Mouse (Mus musculus) MEL (cell line): ENCODE data around the gene Zfp507. TPM values are rescaled to one million over a fixed set of nuclear protein-coding genes. Genes with fewer than 3 reads are reported as not detected.

ENCODE experiments used
- DNase-seq: peaks from one replicate; pipeline ENCODE4 v3.0.0; 2011; ENCODE audit warnings: low read depth, low spot score
- H3K27ac ChIP-seq: 2 replicates; pipeline ENCODE4 v1.5.1; 2012; ENCODE audit warnings: low read depth, mild to moderate bottlenecking, control low read depth, low read length, moderate library complexity; ENCODE audit not compliant: control insufficient read depth
- H3K27me3 ChIP-seq, 2 experiments: fragments of 150-350 bp in 1 of 2; sonication (generic) in 1 of 2; 2 replicates each; pipeline ENCODE4 v1.6.1; 2012; ENCODE audit warnings: low read length in 2 of 2, mild to moderate bottlenecking in 2 of 2, improper control_type of control experiment in 1 of 2, moderate library complexity in 1 of 2; ENCODE audit not compliant: insufficient read depth in 2 of 2, control insufficient read depth in 1 of 2
- H3K36me3 ChIP-seq, 2 experiments: 2 replicates each; pipeline ENCODE4 v1.6.1; 2012 to 2014; ENCODE audit warnings: low read length in 2 of 2, improper control_type of control experiment in 1 of 2, inconsistent platforms in 1 of 2, mild to moderate bottlenecking in 1 of 2; ENCODE audit not compliant: insufficient read depth in 2 of 2, control insufficient read depth in 1 of 2
- H3K4me1 ChIP-seq, 2 experiments: fragments of 150-350 bp in 1 of 2; sonication (generic) in 1 of 2; 2 replicates each; pipeline ENCODE4 v1.6.1; 2012; ENCODE audit warnings: low read length in 2 of 2, improper control_type of control experiment in 1 of 2, mild to moderate bottlenecking in 1 of 2; ENCODE audit not compliant: insufficient read depth in 2 of 2, control insufficient read depth in 1 of 2
- H3K4me3 ChIP-seq, 2 experiments: fragments of 150-350 bp in 1 of 2; sonication (generic) in 1 of 2; 2 replicates each; pipeline ENCODE4 v1.5.1; 2012; ENCODE audit warnings: low read depth in 2 of 2, low read length in 2 of 2, mild to moderate bottlenecking in 2 of 2, moderate library complexity in 2 of 2, control low read depth in 1 of 2, improper control_type of control experiment in 1 of 2; ENCODE audit not compliant: control insufficient read depth in 1 of 2, insufficient read depth in 1 of 2
- H3K79me2 ChIP-seq: 2 replicates; pipeline ENCODE4 v1.6.1; 2012; ENCODE audit warnings: mild to moderate bottlenecking, low read length, moderate library complexity; ENCODE audit not compliant: control insufficient read depth, poor library complexity, insufficient read depth
- H3K9ac ChIP-seq: 2 replicates; pipeline ENCODE4 v1.6.1; 2012; ENCODE audit warnings: low read depth, mild to moderate bottlenecking, control low read depth, low read length, moderate library complexity; ENCODE audit not compliant: control insufficient read depth, poor library complexity, severe bottlenecking
- H3K9me3 ChIP-seq: fragments of 150-350 bp; sonication (generic); replicated peaks from 2 replicates; pipeline ENCODE4 v1.6.1; 2012; ENCODE audit warnings: mild to moderate bottlenecking, low read length, improper control_type of control experiment, moderate library complexity; ENCODE audit not compliant: insufficient read depth
- CHD1 ChIP-seq: IDR thresholded peaks from 2 replicates; pipeline ENCODE4 v1.6.1; 2012; ENCODE audit warnings: low read depth, mild to moderate bottlenecking, inconsistent platforms, low read length, improper control_type of control experiment
- CTCF ChIP-seq, 3 experiments: IDR thresholded peaks in 2 of 3; conservative IDR thresholded peaks in 1 of 3; 2 replicates each; pipeline ENCODE4 v1.5.1; 2011 to 2012; ENCODE audit warnings: low read length in 3 of 3, low read depth in 2 of 3, mild to moderate bottlenecking in 2 of 3, improper control_type of control experiment in 1 of 3, inconsistent platforms in 1 of 3, mixed read lengths in 1 of 3, moderate library complexity in 1 of 3; ENCODE audit not compliant: control insufficient read depth in 1 of 3, insufficient read depth in 1 of 3, poor library complexity in 1 of 3, severe bottlenecking in 1 of 3
- ELF1 ChIP-seq: IDR thresholded peaks from 2 replicates; pipeline ENCODE4 v1.6.1; 2014; ENCODE audit warnings: low read depth, mild to moderate bottlenecking, inconsistent platforms, low read length, improper control_type of control experiment, moderate library complexity
- ETS1 ChIP-seq: IDR thresholded peaks from 2 replicates; pipeline ENCODE4 v1.6.1; 2012; ENCODE audit warnings: low read depth, mild to moderate bottlenecking, inconsistent platforms, low read length, improper control_type of control experiment, moderate library complexity
- JUND ChIP-seq: IDR thresholded peaks from 2 replicates; pipeline ENCODE4 v1.6.1; 2011; ENCODE audit warnings: low read depth, mild to moderate bottlenecking, improper control_type of control experiment, low read length
- MAFK ChIP-seq: IDR thresholded peaks from 2 replicates; pipeline ENCODE4 v1.6.1; 2011; ENCODE audit warnings: low read depth, mild to moderate bottlenecking, low read length, improper control_type of control experiment, borderline replicate concordance
- MAX ChIP-seq: IDR thresholded peaks from 2 replicates; pipeline ENCODE4 v1.6.1; 2011; ENCODE audit warnings: low read length, improper control_type of control experiment
- MYC ChIP-seq: IDR thresholded peaks from 2 replicates; pipeline ENCODE4 v1.6.1; 2011; ENCODE audit warnings: low read depth, mild to moderate bottlenecking, low read length, improper control_type of control experiment, moderate library complexity
- NELFE ChIP-seq: IDR thresholded peaks from 2 replicates; pipeline ENCODE4 v1.6.1; 2011; ENCODE audit warnings: low read depth, low read length, improper control_type of control experiment
- POLR2A ChIP-seq, 2 experiments: IDR thresholded peaks; 2 replicates each; pipeline ENCODE4 v1.6.1; 2011 to 2012; ENCODE audit warnings: low read length in 2 of 2, mild to moderate bottlenecking in 2 of 2, control low read depth in 1 of 2, improper control_type of control experiment in 1 of 2, low read depth in 1 of 2, moderate library complexity in 1 of 2; ENCODE audit not compliant: control insufficient read depth in 1 of 2, insufficient read depth in 1 of 2, poor library complexity in 1 of 2
- POLR2AphosphoS5 ChIP-seq: IDR thresholded peaks from 2 replicates; pipeline ENCODE4 v1.6.1; 2012; ENCODE audit warnings: low read depth, borderline replicate concordance, mild to moderate bottlenecking, inconsistent platforms, low read length, moderate library complexity, mixed read lengths
- RAD21 ChIP-seq: IDR thresholded peaks from 2 replicates; pipeline ENCODE4 v1.6.1; 2011; ENCODE audit warnings: mild to moderate bottlenecking, low read depth, low read length, improper control_type of control experiment
- RCOR1 ChIP-seq: IDR thresholded peaks from 2 replicates; pipeline ENCODE4 v1.6.1; 2012; ENCODE audit warnings: low read depth, mild to moderate bottlenecking, inconsistent platforms, low read length, improper control_type of control experiment
- TAL1 ChIP-seq: IDR thresholded peaks from 2 replicates; pipeline ENCODE4 v1.6.1; 2012; ENCODE audit warnings: mild to moderate bottlenecking, inconsistent platforms, low read length, moderate library complexity, mixed read lengths
- TCF12 ChIP-seq: IDR thresholded peaks from 2 replicates; pipeline ENCODE4 v1.6.1; 2014; ENCODE audit warnings: low read depth, mild to moderate bottlenecking, inconsistent platforms, low read length, improper control_type of control experiment, moderate library complexity
- UBTF ChIP-seq: IDR thresholded peaks from 2 replicates; pipeline ENCODE4 v1.6.1; 2012; ENCODE audit warnings: low read depth, mild to moderate bottlenecking, inconsistent platforms, low read length, improper control_type of control experiment, moderate library complexity, borderline replicate concordance; ENCODE audit not compliant: insufficient read depth
- USF1 ChIP-seq: IDR thresholded peaks from 2 replicates; pipeline ENCODE4 v1.6.1; 2014; ENCODE audit warnings: low read depth, mild to moderate bottlenecking, inconsistent platforms, low read length, improper control_type of control experiment, moderate library complexity
- ZC3H11A ChIP-seq: IDR thresholded peaks from 2 replicates; pipeline ENCODE4 v1.6.1; 2012; ENCODE audit warnings: low read depth, mild to moderate bottlenecking, inconsistent platforms, low read length, improper control_type of control experiment
- ZNF384 ChIP-seq: IDR thresholded peaks from 2 replicates; pipeline ENCODE4 v1.6.1; 2012; ENCODE audit warnings: low read depth, mild to moderate bottlenecking, inconsistent platforms, low read length, improper control_type of control experiment
- polyA plus RNA-seq, 2 experiments: library from polyadenylated mRNA; stranded (reverse) in 1 of 2; unstranded in 1 of 2; fragments of >175 nt in 1 of 2; fragments of >200 nt in 1 of 2; gene quantifications; 2 replicates each; pipeline versions ENCODE4 v1.2.1 to v1.2.4; 2012; ENCODE audit warnings: low replicate concordance in 2 of 2, low read depth in 1 of 2; ENCODE audit not compliant: insufficient read length in 2 of 2, insufficient read depth in 1 of 2, missing spikeins in 1 of 2
- total RNA-seq: library from RNA; depleted of rRNA; stranded (reverse); fragments of 300-350 nt; gene quantifications from 2 replicates; pipeline ENCODE4 v1.2.3, GENCODE M21; 2012

Zfp507 gene
- total and polyA plus RNA-seq, 3 experiments: 16.4 to 67.2 (median 17.7) TPM

DNA sequence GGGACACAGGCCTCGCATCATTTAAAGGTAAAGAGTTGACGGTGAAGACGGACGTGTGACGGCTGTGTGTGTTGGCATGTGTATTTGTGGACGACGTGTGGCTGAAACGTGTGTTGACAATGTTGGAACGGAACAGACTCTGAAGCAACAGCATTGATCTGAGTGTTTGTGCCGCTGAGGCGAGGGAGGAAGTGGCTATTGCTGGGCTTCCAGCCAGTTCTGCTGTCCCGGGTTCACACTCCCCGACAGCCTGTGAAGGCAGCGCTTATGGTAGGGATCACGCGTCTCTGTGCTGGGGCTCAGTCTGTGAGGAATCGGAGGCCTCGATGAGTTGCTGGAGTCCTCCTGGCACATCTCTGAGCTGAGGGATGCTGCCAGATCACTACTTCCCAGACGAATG lies 34.0 kb upstream of the Zfp507 start:
- Histone ChIP-seq H3K36me3 (no peaks in the 10 kb centered on the region), H3K27me3 (no peaks in the 10 kb centered on the region), H3K27ac (no peak overlapping the region), H3K4me3 (no peak overlapping the region), H3K4me1 (no peaks in the 10 kb centered on the region), H3K79me2 (no peaks in the 10 kb centered on the region), H3K9ac (no peak overlapping the region), H3K9me3 (no peaks in the 10 kb centered on the region)
- DNase-seq: no peak
- no peak for TF ChIP-seq ETS1
- TF ChIP-seq POLR2A (IDR thresholded peaks at IDR 0.05; ENCODE audit: control insufficient read depth in 1 of 2, insufficient read depth in 1 of 2, low read depth in 1 of 2, low read length in 2 of 2, poor library complexity in 1 of 2): no peak
- TF ChIP-seq MAX: no peak
- no peak for TF ChIP-seq USF1

DNA sequence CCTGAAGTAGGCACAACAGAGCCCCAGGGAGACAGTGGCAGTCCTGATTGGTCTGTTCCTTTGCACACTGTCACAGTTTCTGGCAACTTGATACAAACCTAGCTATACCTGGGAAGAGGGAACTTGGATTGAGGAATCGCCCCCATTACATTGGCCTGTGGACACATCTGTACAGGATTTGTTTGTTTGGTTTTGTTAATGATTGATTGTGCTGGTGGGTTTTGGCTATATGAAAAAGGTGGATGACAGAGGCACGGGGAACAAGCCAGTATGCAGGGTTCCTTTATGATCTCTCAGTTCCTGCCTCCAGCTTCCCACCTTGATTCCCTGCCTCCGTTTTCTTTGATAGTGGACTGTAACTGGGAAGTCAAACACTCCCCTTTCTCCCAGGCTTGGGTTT lies 33.6 kb upstream of the Zfp507 start:
- Histone ChIP-seq H3K9me3 (no peaks in the 10 kb centered on the region), H3K9ac (no peak overlapping the region), H3K4me1 (no peaks in the 10 kb centered on the region), H3K4me3 (no peak overlapping the region), H3K27me3 (no peaks in the 10 kb centered on the region), H3K36me3 (no peaks in the 10 kb centered on the region), H3K79me2 (no peaks in the 10 kb centered on the region), H3K27ac (no peak overlapping the region)
- TF ChIP-seq RAD21 (no peak), TCF12 (no peak), RCOR1 (no peak), ZNF384 (no peak), POLR2AphosphoS5 (no peak), ZC3H11A (no peak), JUND (no peak), CTCF (IDR thresholded peaks at IDR 0.05 in 2 of 3, conservative IDR thresholded peaks at IDR 0.05 in 1 of 3; ENCODE audit: control insufficient read depth in 1 of 3, insufficient read depth in 1 of 3, low read depth in 2 of 3, low read length in 3 of 3, poor library complexity in 1 of 3, severe bottlenecking in 1 of 3) (no peak), POLR2A (IDR thresholded peaks at IDR 0.05; ENCODE audit: control insufficient read depth in 1 of 2, insufficient read depth in 1 of 2, low read depth in 1 of 2, low read length in 2 of 2, poor library complexity in 1 of 2) (no peak), MYC (no peak), ETS1 (no peak), TAL1 (no peak), UBTF (no peak), MAFK (no peak), CHD1 (no peak), NELFE (no peak), ELF1 (no peak)
- no peak for DNase-seq
